Mouse (Mus musculus) forebrain, postnatal 0 days (tissue): ENCODE measurements around the gene Nipal3. TPM values are rescaled to one million over a fixed set of nuclear protein-coding genes. Genes with fewer than 3 reads are reported as not detected.

Source experiments
- ATAC-seq: fragments of 200-750 bp; cut with Nextera tagmentation; 2 replicates; pipeline ENCODE4 v1.8.0; 2017; ENCODE audit warnings: mild to moderate bottlenecking, moderate library complexity
- DNase-seq: peaks from one replicate; pipeline ENCODE4 v3.0.0-alpha.2; 2015
- H3K27ac ChIP-seq: fragments of 300-500 bp; sonication (generic); 2 replicates; pipeline ENCODE4 v1.5.1; 2014; ENCODE audit warnings: low read depth, mild to moderate bottlenecking, antibody characterized with exemption, low read length, moderate library complexity, mixed read lengths
- H3K27me3 ChIP-seq: fragments of 300-500 bp; sonication (generic); 2 replicates; pipeline ENCODE4 v1.6.1; 2014; ENCODE audit warnings: mild to moderate bottlenecking, low read length, mixed read lengths; ENCODE audit not compliant: insufficient read depth
- H3K36me3 ChIP-seq: fragments of 300-500 bp; sonication (generic); 2 replicates; pipeline ENCODE4 v1.6.1; 2014; ENCODE audit warnings: mild to moderate bottlenecking, moderate library complexity; ENCODE audit not compliant: insufficient read depth
- H3K4me1 ChIP-seq: fragments of 300-500 bp; sonication (generic); 2 replicates; pipeline ENCODE4 v1.6.1; 2014; ENCODE audit warnings: antibody characterized with exemption; ENCODE audit not compliant: insufficient read depth
- H3K4me2 ChIP-seq: fragments of 300-500 bp; sonication (generic); 2 replicates; pipeline ENCODE4 v1.6.1; 2014; ENCODE audit warnings: low read depth, mild to moderate bottlenecking, moderate library complexity
- H3K4me3 ChIP-seq: fragments of 300-500 bp; sonication (generic); 2 replicates; pipeline ENCODE4 v1.5.1; 2014; ENCODE audit warnings: low read depth, low read length, mixed read lengths
- H3K9ac ChIP-seq: fragments of 300-500 bp; sonication (generic); 2 replicates; pipeline ENCODE4 v1.6.1; 2014; ENCODE audit warnings: mild to moderate bottlenecking
- H3K9me3 ChIP-seq: fragments of 300-500 bp; sonication (generic); 2 replicates; pipeline ENCODE4 v1.6.1; 2016; ENCODE audit warnings: low read length
- CTCF ChIP-seq: sonication (generic); IDR thresholded peaks from 2 replicates; pipeline ENCODE4 v1.5.1; 2016; ENCODE audit warnings: antibody characterized with exemption, control low read depth, low read depth
- WGBS: fragments of 180-500 bp; shearing (Covaris S2); extraction: QIAGEN DNeasy Blood & Tissue Kit; methylation state at CpG from one replicate; pipeline ENCODE4 v1.1.7; 2014; 5-methylcytosine and 5-hydroxymethylcytosine counted together
- polyA plus RNA-seq: library from polyadenylated mRNA; unstranded; fragments of >200 nt; fragmentation: Nextera tagmentation; extraction: Ambion mirVana; gene quantifications from 2 replicates; pipeline ENCODE4 v1.2.1, GENCODE M21; 2015
- total RNA-seq: library from RNA; depleted of rRNA; stranded (reverse); fragments of >200 nt; gene quantifications from 2 replicates; pipeline ENCODE4 v1.2.3, GENCODE M21; 2014

Gene Nipal3
- total and polyA plus RNA-seq, 2 experiments from 2014 or later: 6.0 to 62.1 TPM

DNA sequence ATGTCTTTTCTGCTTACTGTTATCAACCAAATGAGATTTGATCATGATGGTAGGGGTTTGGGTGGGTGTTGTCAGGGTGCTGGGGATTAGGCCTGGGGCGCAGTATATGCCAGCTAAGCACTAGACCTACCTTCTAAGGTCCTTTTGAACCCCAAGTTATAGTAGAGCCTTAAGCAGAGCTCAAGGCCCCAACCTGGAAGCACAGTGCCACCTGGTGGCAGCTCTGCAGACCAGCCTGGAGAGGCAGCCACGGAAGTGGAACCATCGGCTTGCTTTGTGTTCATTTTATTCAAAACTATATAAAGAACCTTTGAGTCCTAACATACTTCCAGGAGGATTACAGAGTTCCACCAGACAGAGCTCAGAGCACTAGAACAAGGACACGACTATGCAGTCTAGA is 83.2 kb downstream of the Nipal3 start:
- Histone ChIP-seq H3K4me1 (no peaks in the 10 kb centered on the region), H3K4me2 (no peak overlapping the region), H3K9ac (no peak overlapping the region), H3K27ac (no peak overlapping the region), H3K27me3 (no peaks in the 10 kb centered on the region), H3K9me3 (no peaks in the 10 kb centered on the region), H3K4me3 (no peak overlapping the region), H3K36me3 (peaks cover 18% of the 10 kb centered on the region; the same call in 1 of the 2 replicates)
- TF ChIP-seq CTCF: peak; percentile 84
- ATAC-seq (no peak; the same call in 1 of the 2 replicates), DNase-seq (peak; percentile 72)
- WGBS: 33% methylated on average over 4 of the region's 4 CpGs

DNA sequence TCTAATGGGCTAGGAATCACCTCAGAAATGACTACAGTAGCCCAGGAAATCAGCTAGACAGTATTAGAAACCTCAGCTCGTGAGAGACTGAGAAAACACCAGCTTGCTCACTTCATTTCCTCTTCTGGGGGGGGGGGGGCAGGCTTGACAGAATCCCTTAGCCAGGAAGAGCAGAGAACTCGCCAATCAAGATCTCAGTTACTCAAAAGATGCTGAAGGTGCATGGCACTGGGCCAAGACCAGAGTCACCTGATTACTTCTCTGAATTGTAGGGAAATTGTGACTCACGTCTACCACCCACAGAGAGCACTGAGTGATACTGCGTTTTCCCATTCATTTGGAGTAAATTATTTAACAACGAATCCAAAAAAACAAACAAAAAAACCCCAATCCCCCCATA is 88.7 kb downstream of the Nipal3 start:
- Histone ChIP-seq H3K36me3 (no peaks in the 10 kb centered on the region), H3K27me3 (no peaks in the 10 kb centered on the region), H3K4me3 (no peak overlapping the region), H3K4me1 (no peaks in the 10 kb centered on the region), H3K4me2 (no peak overlapping the region), H3K9ac (no peak overlapping the region), H3K9me3 (no peaks in the 10 kb centered on the region), H3K27ac (no peak overlapping the region)
- ATAC-seq (no peak), DNase-seq (peak; percentile 34)
- WGBS: 34% methylated on average over 5 of the region's 5 CpGs
- TF ChIP-seq CTCF: no peak

DNA sequence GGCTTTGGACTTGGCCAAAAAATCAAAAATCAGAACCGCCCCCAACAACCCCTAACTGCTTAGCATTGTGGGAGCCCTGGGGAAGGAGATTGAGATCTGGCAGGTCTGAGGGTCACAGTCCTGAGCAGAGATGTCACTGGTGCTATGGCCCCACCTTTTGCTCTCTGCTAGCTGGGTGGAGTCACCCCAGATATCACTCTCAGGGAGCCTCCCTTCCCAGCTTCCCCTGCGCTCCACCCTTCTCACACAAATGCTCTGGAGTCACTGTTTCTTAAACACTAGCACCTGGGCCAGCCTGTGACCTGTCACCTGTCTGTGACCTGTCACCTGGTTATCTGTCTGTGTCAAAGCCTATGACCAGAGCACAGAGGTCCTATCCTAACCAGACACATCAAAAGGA is 89.9 kb downstream of the Nipal3 start:
- no peak overlapping the region for H3K27ac ChIP-seq
- no peak for ATAC-seq

DNA sequence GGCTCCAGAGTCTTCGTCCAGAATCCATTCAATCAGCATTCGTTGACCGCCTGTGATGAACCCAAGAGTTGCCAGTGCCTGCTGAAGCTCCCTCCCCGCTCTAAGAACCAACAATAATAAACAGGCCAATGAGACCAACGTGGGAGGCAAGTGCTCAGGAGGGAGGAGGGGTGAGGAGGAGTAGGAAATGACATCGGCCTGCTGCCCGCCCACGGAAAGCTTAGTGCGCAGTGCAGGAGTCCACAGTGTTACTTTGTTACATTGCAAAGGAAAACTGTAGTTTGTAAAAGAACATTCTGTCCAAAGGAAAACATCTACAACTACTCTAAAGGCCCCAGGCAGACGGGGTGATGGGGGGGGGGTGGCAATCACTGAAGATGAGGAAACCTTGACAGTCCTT is 90.8 kb downstream of the Nipal3 start:
- H3K27ac ChIP-seq: no peak overlapping the region
- H3K9ac ChIP-seq: no peak overlapping the region
- no peaks in the 10 kb centered on the region for H3K4me1 ChIP-seq
- WGBS: 77% methylated on average over 10 of the region's 10 CpGs
- ATAC-seq: no peak
- no peak overlapping the region for H3K4me3 ChIP-seq
- DNase-seq: no peak
- TF ChIP-seq CTCF: no peak
- peaks cover 2% of the 10 kb centered on the region; the same call in 1 of the 2 replicates for H3K27me3 ChIP-seq
- no peaks in the 10 kb centered on the region for H3K9me3 ChIP-seq
- no peak overlapping the region for H3K4me2 ChIP-seq
- no peaks in the 10 kb centered on the region for H3K36me3 ChIP-seq

More for the DNA sequence above, 89.9 kb downstream of the Nipal3 start:
- no peaks in the 10 kb centered on the region for H3K36me3 ChIP-seq
- no peak overlapping the region for H3K9ac ChIP-seq
- TF ChIP-seq CTCF: no peak
- H3K4me1 ChIP-seq: no peaks in the 10 kb centered on the region
- H3K9me3 ChIP-seq: no peaks in the 10 kb centered on the region
- H3K4me3 ChIP-seq: no peak overlapping the region
- WGBS: 95% methylated on average over 2 of the region's 2 CpGs
- no peak for DNase-seq
- no peak overlapping the region for H3K4me2 ChIP-seq
- H3K27me3 ChIP-seq: no peaks in the 10 kb centered on the region

DNA sequence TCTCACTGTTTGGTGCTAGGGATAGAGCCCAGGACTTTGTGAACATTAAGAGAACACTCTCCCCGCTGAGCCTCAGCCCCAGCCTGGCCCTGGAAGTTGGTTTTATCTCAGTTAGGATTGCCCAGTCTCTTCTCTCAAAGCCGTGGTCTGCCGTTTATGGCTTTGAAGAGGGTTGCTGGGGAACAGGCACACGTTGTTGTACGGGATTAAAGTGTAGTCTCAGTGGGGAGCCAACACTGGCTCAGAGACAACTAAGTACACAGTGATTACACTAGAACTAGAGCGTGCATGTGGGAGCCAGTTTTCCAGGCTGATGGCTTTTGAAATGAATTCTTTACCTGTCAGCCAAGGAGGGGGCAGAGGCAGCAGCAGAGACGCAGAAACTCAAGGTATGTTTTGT is 93.0 kb downstream of the Nipal3 start:
- DNase-seq: no peak

DNA sequence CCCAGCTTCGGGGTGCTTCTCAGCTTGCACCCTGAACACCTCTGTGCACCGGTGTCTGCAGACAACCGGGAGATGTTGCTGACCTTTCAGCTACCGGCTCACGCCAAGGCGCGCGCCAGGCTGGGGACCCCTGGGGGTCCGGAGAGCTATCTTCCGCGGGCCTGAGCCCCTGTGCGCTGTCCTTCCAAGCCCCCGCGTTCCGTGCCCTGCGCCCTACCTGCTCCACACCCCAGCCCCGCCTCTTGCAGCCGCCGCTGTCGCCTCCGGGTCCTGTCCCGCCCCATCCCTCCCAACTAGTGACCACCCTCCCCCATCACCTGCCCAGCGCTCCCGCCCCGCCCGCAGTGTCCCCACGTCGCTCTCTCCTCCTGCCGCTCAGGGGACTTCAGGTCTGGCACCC is 96.8 kb downstream of the Nipal3 start, which contains the start of gene Ncmap:
TSS of gene Ncmap (minus strand) at position 237 of the 400 bp plus-strand sequence.
- H3K4me1 ChIP-seq: no peaks in the 10 kb centered on the region
- no peak within 1 kb of the TSS for H3K27ac ChIP-seq
- peak within 1 kb of the TSS; percentile 21; the same call in 1 of the 2 replicates for H3K4me3 ChIP-seq
- H3K36me3 ChIP-seq: no peaks in the 10 kb centered on the region
- no peak within 1 kb of the TSS for H3K9ac ChIP-seq
- TF ChIP-seq CTCF: no peak
- DNase-seq (no peak), ATAC-seq (no peak)
- H3K4me2 ChIP-seq: peak within 1 kb of the TSS; percentile 35
- 5% methylated on average over 28 of the region's 29 CpGs for WGBS
- H3K9me3 ChIP-seq: no peaks in the 10 kb centered on the region
- peaks cover 18% of the 10 kb centered on the region; the same call in 1 of the 2 replicates for H3K27me3 ChIP-seq

More for the DNA sequence above, 93.0 kb downstream of the Nipal3 start:
- WGBS: 14% methylated on average over 7 of the region's 7 CpGs
- no peaks in the 10 kb centered on the region for H3K36me3 ChIP-seq
- H3K4me2 ChIP-seq: no peak overlapping the region
- no peak overlapping the region for H3K9ac ChIP-seq
- TF ChIP-seq CTCF: no peak
- no peaks in the 10 kb centered on the region for H3K4me1 ChIP-seq
- H3K9me3 ChIP-seq: no peaks in the 10 kb centered on the region
- H3K27ac ChIP-seq: no peak overlapping the region
- ATAC-seq: no peak
- peaks cover 18% of the 10 kb centered on the region; the same call in 1 of the 2 replicates for H3K27me3 ChIP-seq
- H3K4me3 ChIP-seq: no peak overlapping the region

DNA sequence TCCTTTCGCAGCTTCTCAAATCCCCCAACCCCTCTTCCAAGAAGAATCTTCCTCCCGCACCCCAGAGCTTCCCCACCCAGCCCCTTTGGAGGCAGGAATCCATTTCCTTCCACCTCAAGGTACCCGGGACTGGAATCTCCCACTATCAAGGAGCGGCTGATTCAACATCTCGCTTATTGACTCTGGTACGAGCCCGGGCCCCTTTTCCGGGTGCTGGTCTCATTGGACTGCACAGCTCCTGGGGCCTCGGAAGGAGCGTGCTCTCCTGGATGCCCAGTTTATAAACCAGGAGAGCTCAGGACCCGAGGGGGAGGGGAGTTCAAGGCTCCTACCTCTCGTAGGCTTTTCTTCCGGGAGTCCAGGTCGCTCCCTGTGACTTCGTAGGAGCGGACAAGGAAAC is 97.3 kb downstream of the Nipal3 start:
- TF ChIP-seq CTCF: no peak
- ATAC-seq (no peak), DNase-seq (no peak)
- Histone ChIP-seq H3K27ac (no peak overlapping the region), H3K4me1 (no peaks in the 10 kb centered on the region), H3K4me3 (peak overlapping the region; percentile 21; the same call in 1 of the 2 replicates), H3K36me3 (no peaks in the 10 kb centered on the region), H3K27me3 (peaks cover 18% of the 10 kb centered on the region; the same call in 1 of the 2 replicates), H3K4me2 (peak overlapping the region; percentile 35; the same call in 1 of the 2 replicates), H3K9ac (no peak overlapping the region), H3K9me3 (no peaks in the 10 kb centered on the region)
- WGBS: 10% methylated on average over 16 of the region's 16 CpGs
